Mouse (Mus musculus): Measurements from ENCODE around the gene Zfp112.

DNA sequence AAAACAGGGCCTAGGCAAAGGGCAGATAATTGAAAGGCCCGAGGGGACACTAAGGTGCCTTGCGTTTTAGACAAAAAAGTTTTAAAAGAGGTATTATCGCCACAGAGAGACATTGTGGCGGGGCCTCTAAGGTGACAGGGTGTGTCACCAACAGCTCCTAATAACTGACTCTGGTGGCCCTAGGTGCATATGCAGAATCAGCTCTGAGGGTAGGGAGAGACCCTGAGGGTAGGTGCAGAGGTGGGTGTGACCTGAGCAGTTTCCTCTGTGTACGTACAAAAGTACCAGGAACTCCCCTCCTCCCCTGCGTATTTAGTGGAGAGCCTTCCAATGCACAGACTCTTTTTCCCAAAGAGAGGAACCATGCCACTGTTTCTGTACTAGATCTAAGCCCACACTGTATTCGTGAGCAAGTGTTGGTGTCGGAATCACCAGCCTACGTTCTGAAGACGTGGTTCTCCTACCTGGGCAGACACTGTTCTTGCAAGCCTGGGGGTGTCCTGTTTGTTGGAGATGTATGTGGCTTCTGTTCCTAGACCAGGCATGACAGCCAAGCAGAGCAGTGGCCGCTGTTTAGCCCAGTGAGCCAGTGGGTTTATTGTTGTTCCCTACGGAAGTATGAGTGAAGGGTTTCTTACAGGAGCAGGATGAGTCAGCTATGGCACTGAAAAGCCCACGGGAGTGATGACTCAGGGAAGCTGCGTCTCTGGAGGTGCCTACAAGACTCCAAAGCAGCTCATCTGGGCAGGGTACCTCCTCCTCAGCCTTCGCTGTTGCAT, 29.5 kb upstream of the Zfp112 start:
- no peak for TF ChIP-seq CTCF (IDR thresholded peaks at IDR 0.05; ENCODE audit: control insufficient read depth, insufficient read depth, insufficient replicate concordance, low read depth, low read length)
- TF ChIP-seq POLR2A (IDR thresholded peaks at IDR 0.05; ENCODE audit: control insufficient read depth, low read depth, low read length) = no peak
